Mouse (Mus musculus) forebrain, embryonic 16.5 days (tissue): ENCODE measurements around the gene Cep41. TPM values are rescaled to one million over a fixed set of nuclear protein-coding genes. Genes with fewer than 3 reads are reported as not detected.
A peak's percentile ranks its signal among the peaks of the same experiment; 100 is the strongest.

Experiments
- ATAC-seq: fragments of 200-750 bp; cut with Nextera tagmentation; 2 replicates; pipeline ENCODE4 v1.8.0; 2017; ENCODE audit warnings: mild to moderate bottlenecking, moderate library complexity
- H3K27ac ChIP-seq: fragments of 300-500 bp; sonication (generic); 2 replicates; pipeline ENCODE4 v1.5.1; 2014; ENCODE audit warnings: low read length, control low read depth
- H3K27me3 ChIP-seq: fragments of 300-500 bp; sonication (generic); replicated peaks from 2 replicates; pipeline ENCODE4 v1.6.1; 2014; ENCODE audit warnings: low read length; ENCODE audit not compliant: control insufficient read depth, insufficient read depth
- H3K36me3 ChIP-seq: fragments of 300-500 bp; sonication (generic); 2 replicates; pipeline ENCODE4 v1.6.1; 2014; ENCODE audit not compliant: control insufficient read depth, insufficient read depth
- H3K4me1 ChIP-seq: fragments of 300-500 bp; sonication (generic); replicated peaks from 2 replicates; pipeline ENCODE4 v1.6.1; 2014; ENCODE audit warnings: low read length; ENCODE audit not compliant: control insufficient read depth, insufficient read depth
- H3K4me2 ChIP-seq: fragments of 300-500 bp; sonication (generic); 2 replicates; pipeline ENCODE4 v1.6.1; 2014; ENCODE audit warnings: mild to moderate bottlenecking, low read length, control low read depth
- H3K4me3 ChIP-seq: fragments of 300-500 bp; sonication (generic); replicated peaks from 2 replicates; pipeline ENCODE4 v1.5.1; 2014; ENCODE audit warnings: mild to moderate bottlenecking, low read length, control low read depth
- H3K9ac ChIP-seq: fragments of 300-500 bp; sonication (generic); replicated peaks from 2 replicates; pipeline ENCODE4 v1.6.1; 2014; ENCODE audit warnings: low read depth, low read length, control low read depth
- H3K9me3 ChIP-seq: fragments of 300-500 bp; sonication (generic); 2 replicates; pipeline ENCODE4 v1.6.1; 2016; ENCODE audit warnings: low read length; ENCODE audit not compliant: control insufficient read depth
- WGBS: fragments of 180-500 bp; shearing (Covaris S2); extraction: QIAGEN DNeasy Blood & Tissue Kit; methylation state at CpG from one replicate; pipeline ENCODE4 v1.1.7; 2014; 5-methylcytosine and 5-hydroxymethylcytosine counted together
- polyA plus RNA-seq: library from polyadenylated mRNA; unstranded; fragments of >200 nt; fragmentation: Nextera tagmentation; extraction: Ambion mirVana; gene quantifications from 2 replicates; pipeline ENCODE4 v1.2.1, GENCODE M21; 2015

Cep41 gene
- polyA plus RNA-seq, 1 experiment from 2014 or later = 15.2 TPM

DNA sequence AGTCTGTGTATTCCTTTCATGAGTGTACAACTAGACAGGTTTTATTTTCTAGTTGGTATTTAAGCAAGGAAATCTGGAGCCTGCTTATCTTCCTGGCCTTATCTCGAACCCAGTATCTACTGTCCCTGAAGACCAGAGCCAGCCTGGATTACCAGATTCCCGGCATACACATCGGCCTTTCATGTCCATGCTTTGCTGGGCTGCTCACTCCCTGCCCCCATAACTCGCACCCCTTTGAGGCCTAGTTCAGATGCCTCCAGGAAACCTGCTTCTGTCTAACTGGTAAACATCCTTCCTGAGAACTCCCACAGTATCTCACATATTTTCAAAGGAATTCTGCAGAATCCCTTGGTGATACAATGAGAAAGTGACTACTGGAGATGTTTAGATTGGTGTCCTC, 28.3 kb downstream of the Cep41 start:
- Histone ChIP-seq H3K27ac (no peak overlapping the region; the same call in 1 of the 2 replicates), H3K4me2 (no peak overlapping the region), H3K4me3 (no peak overlapping the region), H3K9ac (no peak overlapping the region), H3K36me3 (no peaks in the 10 kb centered on the region), H3K4me1 (peaks cover 5% of the 10 kb centered on the region; the same call in 1 of the 2 replicates), H3K9me3 (no peaks in the 10 kb centered on the region), H3K27me3 (no peaks in the 10 kb centered on the region)
- 58% methylated on average over 4 of the region's 4 CpGs for WGBS
- no peak for ATAC-seq

DNA sequence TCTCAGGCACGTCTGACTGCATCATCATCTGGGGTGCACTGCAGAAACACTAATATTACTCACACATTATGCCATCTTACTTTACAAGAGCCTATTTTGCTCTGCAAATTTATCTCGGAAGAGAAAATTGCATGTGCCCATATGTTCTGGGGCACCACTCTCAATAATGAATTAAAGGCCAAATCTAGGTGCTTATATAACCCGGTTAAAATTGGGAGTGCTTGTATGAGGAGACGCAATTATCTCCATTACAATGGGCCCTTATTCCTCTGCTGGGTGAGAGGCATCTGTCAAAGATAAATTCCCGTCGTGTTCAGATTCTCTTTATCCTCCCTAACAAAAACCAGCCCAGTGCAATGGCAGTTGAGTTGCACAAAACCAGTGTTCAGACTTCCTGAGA, 28.8 kb downstream of the Cep41 start:
- no peak overlapping the region for H3K4me3 ChIP-seq
- no peak for ATAC-seq
- no peaks in the 10 kb centered on the region for H3K36me3 ChIP-seq
- no peaks in the 10 kb centered on the region for H3K27me3 ChIP-seq
- H3K9ac ChIP-seq = no peak overlapping the region
- no peaks in the 10 kb centered on the region for H3K9me3 ChIP-seq
- no peak overlapping the region; the same call in 1 of the 2 replicates for H3K27ac ChIP-seq
- 19% methylated on average over 6 of the region's 6 CpGs for WGBS
- H3K4me2 ChIP-seq = no peak overlapping the region
- H3K4me1 ChIP-seq = peaks cover 5% of the 10 kb centered on the region; the same call in 1 of the 2 replicates

DNA sequence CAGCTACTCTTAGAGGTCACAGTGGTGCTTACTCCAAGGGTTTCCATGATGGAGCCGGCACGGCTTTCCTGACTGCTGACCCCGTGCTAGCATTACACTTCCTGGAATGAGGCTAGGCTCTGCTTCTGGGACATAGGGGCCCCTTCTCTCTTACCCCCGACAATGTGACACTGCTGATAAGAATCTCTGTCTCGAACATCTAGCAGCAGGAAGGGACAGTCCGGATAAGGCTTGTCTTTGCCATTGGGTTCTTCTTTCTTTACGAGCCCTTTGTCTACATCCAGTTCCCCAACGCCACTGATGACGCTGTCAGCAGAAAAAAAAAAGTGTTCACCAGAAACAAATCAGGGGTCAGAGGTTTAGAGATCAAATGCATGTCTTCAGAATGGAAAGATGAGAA, 34.9 kb downstream of the Cep41 start:
- Histone ChIP-seq H3K4me1 (peaks cover 26% of the 10 kb centered on the region), H3K27me3 (no peaks in the 10 kb centered on the region), H3K9me3 (no peaks in the 10 kb centered on the region), H3K27ac (no peak overlapping the region), H3K36me3 (no peaks in the 10 kb centered on the region), H3K4me3 (no peak overlapping the region), H3K4me2 (no peak overlapping the region), H3K9ac (no peak overlapping the region)
- WGBS = 91% methylated on average over 9 of the region's 9 CpGs
- no peak for ATAC-seq

- Histone ChIP-seq H3K4me3 (no peak overlapping the region), H3K9me3 (no peaks in the 10 kb centered on the region), H3K27ac (no peak overlapping the region), H3K4me2 (no peak overlapping the region), H3K9ac (no peak overlapping the region), H3K27me3 (no peaks in the 10 kb centered on the region), H3K4me1 (peaks cover 39% of the 10 kb centered on the region), H3K36me3 (no peaks in the 10 kb centered on the region)
- no peak for ATAC-seq
- WGBS = 95% methylated on average over 12 of the region's 12 CpGs
These were observed 36.3 kb downstream of the Cep41 start for GRCm38 (mm10) chr6:30657279-30657678.

DNA sequence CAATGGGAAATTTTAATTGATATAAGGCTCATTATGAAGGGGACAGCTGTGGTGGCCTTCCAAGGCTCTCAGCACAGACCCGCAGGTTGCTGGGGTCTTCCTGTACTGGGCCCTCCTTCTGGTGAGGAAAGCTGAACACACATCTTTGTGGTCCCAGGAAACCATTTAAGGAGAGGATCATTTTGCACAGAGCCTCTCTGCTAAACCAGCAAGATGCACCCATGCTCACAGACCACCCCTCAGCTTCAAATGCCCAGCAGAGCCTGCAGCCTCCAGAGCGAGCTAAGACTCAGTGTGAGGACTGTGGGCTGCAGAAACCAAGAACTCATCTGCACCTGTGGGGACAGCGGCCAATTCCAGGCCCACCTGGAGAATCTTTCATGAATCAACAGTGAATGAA, 38.6 kb downstream of the Cep41 start:
- Histone ChIP-seq H3K4me3 (no peak overlapping the region), H3K27ac (peak overlapping the region; percentile 77), H3K4me1 (peaks cover 41% of the 10 kb centered on the region), H3K9ac (peak overlapping the region; percentile 22), H3K4me2 (no peak overlapping the region), H3K27me3 (no peaks in the 10 kb centered on the region), H3K9me3 (no peaks in the 10 kb centered on the region), H3K36me3 (no peaks in the 10 kb centered on the region)
- peak; percentile 34 for ATAC-seq
- WGBS = 29% methylated on average over 3 of the region's 3 CpGs

- peak; percentile 69 for ATAC-seq
- WGBS = 8% methylated on average over 6 of the region's 6 CpGs
- Histone ChIP-seq H3K4me3 (no peak overlapping the region), H3K9ac (peak overlapping the region; percentile 22; the same call in 1 of the 2 replicates), H3K4me2 (no peak overlapping the region), H3K9me3 (no peaks in the 10 kb centered on the region), H3K36me3 (no peaks in the 10 kb centered on the region), H3K4me1 (peaks cover 46% of the 10 kb centered on the region), H3K27ac (peak overlapping the region; percentile 77), H3K27me3 (no peaks in the 10 kb centered on the region)
These were observed 39.1 kb downstream of the Cep41 start for GRCm38 (mm10) chr6:30654402-30654859.

DNA sequence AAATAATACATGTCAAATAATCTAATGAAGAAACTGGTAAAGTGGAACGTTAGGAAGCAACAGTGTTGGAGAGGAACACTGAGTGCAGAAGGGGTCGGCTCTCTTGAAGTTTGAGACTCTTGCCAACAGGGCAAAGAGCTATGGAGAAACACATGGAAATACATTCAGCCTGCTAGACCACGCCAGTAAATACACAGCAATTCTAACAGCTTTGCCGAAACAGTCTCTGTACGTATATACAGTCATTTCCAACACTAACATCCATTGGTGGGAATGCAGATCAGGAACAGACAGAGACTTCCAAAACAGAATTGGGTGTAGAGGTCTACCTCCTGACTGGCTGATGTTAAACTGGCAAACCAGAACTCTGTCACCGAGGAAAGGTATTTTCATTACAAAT, 40.0 kb downstream of the Cep41 start:
- no peak overlapping the region for H3K9ac ChIP-seq
- peak overlapping the region; percentile 77 for H3K27ac ChIP-seq
- no peaks in the 10 kb centered on the region for H3K27me3 ChIP-seq
- no peak overlapping the region for H3K4me2 ChIP-seq
- H3K36me3 ChIP-seq = no peaks in the 10 kb centered on the region
- H3K4me1 ChIP-seq = peaks cover 47% of the 10 kb centered on the region
- ATAC-seq = no peak
- WGBS = 47% methylated on average over 6 of the region's 6 CpGs
- H3K4me3 ChIP-seq = no peak overlapping the region
- no peaks in the 10 kb centered on the region for H3K9me3 ChIP-seq

- no peaks in the 10 kb centered on the region for H3K36me3 ChIP-seq
These were observed 40.9 kb downstream of the Cep41 start for GRCm38 (mm10) chr6:30652425-30653188.

DNA sequence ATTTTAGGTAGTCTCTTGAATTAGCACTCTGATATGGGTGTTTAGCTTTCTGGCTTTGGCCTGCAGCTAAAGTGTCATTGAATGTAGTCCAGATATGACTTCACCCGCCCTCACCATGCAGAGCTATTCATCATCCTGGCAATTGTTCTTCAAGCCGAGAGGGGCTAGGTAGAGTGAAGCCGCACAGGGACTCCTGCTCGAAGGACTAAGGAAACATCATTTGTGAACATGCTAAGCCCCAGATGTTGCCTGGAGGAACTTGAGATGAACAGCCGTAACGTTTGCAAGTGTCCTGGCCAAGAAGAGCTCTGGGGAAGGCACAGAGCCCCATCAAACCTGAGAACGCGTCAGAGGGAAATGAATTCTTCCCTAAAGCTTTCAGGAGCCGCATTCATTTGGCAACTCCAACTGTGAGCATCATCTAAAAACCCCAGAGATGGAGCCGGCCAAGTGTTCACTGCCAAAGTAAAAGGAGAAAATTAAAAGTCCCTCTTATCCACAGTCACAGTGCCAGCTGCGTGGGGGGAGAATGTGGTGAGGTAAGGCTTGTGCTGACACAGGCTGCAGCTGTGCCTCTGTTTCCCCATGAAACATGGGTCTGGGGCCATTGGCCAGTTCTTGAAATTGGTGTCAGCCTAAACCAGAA, 43.8 kb downstream of the Cep41 start:
- no peak for ATAC-seq
- Histone ChIP-seq H3K27ac (no peak overlapping the region), H3K27me3 (no peaks in the 10 kb centered on the region), H3K4me3 (no peak overlapping the region), H3K9ac (no peak overlapping the region), H3K4me1 (peaks cover 32% of the 10 kb centered on the region), H3K4me2 (no peak overlapping the region), H3K9me3 (no peaks in the 10 kb centered on the region), H3K36me3 (no peaks in the 10 kb centered on the region)
- 49% methylated on average over 11 of the region's 11 CpGs for WGBS

More at GRCm38 (mm10) chr6:30652425-30653188, 40.9 kb downstream of the Cep41 start:
- ATAC-seq = no peak
- Histone ChIP-seq H3K9ac (no peak overlapping the region), H3K9me3 (no peaks in the 10 kb centered on the region), H3K27ac (peak overlapping the region; percentile 77), H3K4me2 (no peak overlapping the region), H3K4me1 (peaks cover 47% of the 10 kb centered on the region), H3K27me3 (no peaks in the 10 kb centered on the region), H3K4me3 (no peak overlapping the region)
- 36% methylated on average over 9 of the region's 9 CpGs for WGBS
